Mouse (Mus musculus): ENCODE measurements around the gene Tnip2. TPM values are rescaled to one million over a fixed set of nuclear protein-coding genes. Genes with fewer than 3 reads are reported as not detected.

Gene Tnip2
- polyA plus RNA-seq, 1 experiment: not detected

DNA sequence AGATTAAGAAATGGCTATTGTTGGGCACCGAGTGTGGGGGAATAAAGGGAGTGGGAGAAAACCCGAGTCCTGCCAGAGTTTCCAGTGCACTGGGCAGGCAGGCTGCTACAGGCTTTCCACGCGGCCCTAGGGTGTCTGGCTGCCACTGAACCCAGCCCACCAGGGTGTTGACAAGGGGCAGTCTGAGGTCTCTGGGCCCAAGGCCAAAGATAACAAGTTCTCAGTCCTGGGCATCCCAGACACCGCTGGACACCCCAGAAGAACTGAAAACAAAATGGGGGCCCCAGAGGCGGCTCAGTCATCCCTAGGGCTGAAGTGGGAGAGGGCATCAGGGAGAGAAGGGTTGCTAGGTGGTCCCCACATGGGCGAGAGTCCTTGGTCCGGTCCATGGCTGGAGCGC is 67.6 kb downstream of the Tnip2 start:
- Histone ChIP-seq H3K4me3 (replicated peaks) (no peak overlapping the region), H3K4me1 (ENCODE audit: control insufficient read depth) (peaks cover 7% of the 10 kb centered on the region; the same call in 1 of the 2 replicates), H3K36me3 (ENCODE audit: control insufficient read depth) (peaks cover 78% of the 10 kb centered on the region), H3K27me3 (ENCODE audit: control insufficient read depth) (no peaks in the 10 kb centered on the region), H3K9me3 (ENCODE audit: control insufficient read depth, low read length) (no peaks in the 10 kb centered on the region)
- no peak for TF ChIP-seq GATA1 (IDR thresholded peaks at IDR 0.05; ENCODE audit: low read length)
- no peak for TF ChIP-seq TAL1 (IDR thresholded peaks at IDR 0.05; ENCODE audit: low read length)

Other genes starting within 250 kb of the Tnip2 start
- gene Zfyve28, start 225.5 kb downstream of the Tnip2 start, polyA plus RNA-seq (2012): not detected in 2 replicates
- not detected in 2 replicates for gene Cfap99, start 225.4 kb downstream of the Tnip2 start, polyA plus RNA-seq (2012)
- 3.5 and 4.1 TPM in 2 replicates for gene Rnf4, start 177.7 kb downstream of the Tnip2 start, polyA plus RNA-seq (2012)
- gene Fam193a, start 144.1 kb downstream of the Tnip2 start, polyA plus RNA-seq (2012): 1.8 and 1.9 TPM in 2 replicates
- 0.26 and 0.44 TPM in 2 replicates for gene Sh3bp2, start 11.8 kb upstream of the Tnip2 start, polyA plus RNA-seq (2012)
- gene Add1, start 59.7 kb upstream of the Tnip2 start, polyA plus RNA-seq (2012): 106 and 113 TPM in 2 replicates
- 27.4 and 27.6 TPM in 2 replicates for gene Mfsd10, start 123.2 kb upstream of the Tnip2 start, polyA plus RNA-seq (2012)
- gene Nop14, start 146.2 kb upstream of the Tnip2 start, polyA plus RNA-seq (2012): 1.3 TPM in 2 replicates
- gene Grk4, start 146.4 kb upstream of the Tnip2 start, polyA plus RNA-seq (2012): 0.05 and 0.11 TPM in 2 replicates
- 0.25 and 0.27 TPM in 2 replicates for gene Htt, start 247.7 kb upstream of the Tnip2 start, polyA plus RNA-seq (2012)